Mouse (Mus musculus) Muller cell, postnatal 12 days (primary cell): ENCODE data around the gene Nbr1.

Experiments used
- DNase-seq: peaks from one replicate; pipeline ENCODE4 v3.0.0-alpha.2; 2015; ENCODE audit errors: inconsistent ontology term

Gene Nbr1

GRCm38 (mm10) chr11:101551751-101552475 lies at the start of gene Nbr1, which contains the start of gene Brca1:
Gene Nbr1 (plus strand): TSS chr11:101552149.
Gene Brca1 (minus strand): TSS chr11:101551955.
- peak; percentile 100 for DNase-seq

- peak; percentile 85 for DNase-seq
Observed at GRCm38 (mm10) chr11:101506269-101506780, 45.6 kb upstream of the Nbr1 start.

DNA sequence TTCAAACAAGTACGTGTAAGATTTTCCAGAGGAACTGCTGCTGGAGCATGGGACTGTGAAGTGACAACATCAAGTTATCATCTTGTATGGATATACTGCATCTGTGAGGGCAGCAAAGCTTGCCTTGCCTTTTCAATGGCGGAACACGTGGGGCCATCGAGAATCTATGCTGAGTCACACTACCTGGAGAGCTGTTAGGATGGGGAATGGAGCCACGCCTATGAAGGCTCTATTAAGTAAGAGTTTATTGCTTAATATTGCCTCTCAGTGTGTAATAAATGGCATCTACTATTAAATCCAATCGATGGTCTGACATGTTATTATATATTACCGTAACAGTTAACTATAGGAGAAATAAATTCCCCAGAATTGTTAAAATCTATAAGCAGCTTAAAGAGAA lies 44.9 kb upstream of the Nbr1 start:
- no peak for DNase-seq

DNA sequence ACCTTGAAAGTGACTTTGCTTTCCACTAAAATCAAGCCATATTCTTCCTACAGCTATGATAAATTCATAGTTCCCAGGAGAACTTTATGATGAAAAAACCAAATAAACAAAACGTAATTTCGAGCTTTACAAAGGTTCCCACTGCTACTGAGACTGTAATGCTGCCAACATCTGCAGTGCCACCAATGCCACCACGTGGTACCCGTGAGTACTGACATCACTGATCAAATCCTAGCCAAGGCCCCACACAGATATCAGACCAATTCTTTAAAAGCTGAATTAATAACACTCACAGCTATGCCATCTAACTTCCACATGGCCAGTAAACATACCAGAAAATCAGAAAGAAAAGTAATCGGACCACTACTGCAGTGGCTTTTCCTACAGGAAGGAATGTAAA lies 33.0 kb upstream of the Nbr1 start:
- no peak for DNase-seq

DNA sequence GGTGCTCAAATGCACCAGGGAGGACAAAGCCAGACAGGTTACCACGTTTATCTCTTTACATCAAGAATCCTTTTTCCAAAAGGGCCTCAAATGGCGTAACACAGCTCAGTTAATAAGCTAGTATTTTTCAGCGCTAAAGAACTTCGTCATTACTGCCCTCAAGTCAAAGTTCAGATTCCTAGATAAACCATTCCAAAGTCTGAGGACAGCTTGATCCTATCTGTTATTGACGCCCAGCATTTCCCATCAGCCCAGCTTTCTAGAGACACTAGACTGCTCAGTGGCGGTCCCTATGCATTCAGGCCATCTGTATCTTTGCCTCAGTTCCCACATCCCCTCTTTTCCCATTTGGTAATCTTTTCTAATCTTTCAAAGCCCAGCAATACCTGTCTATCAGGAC lies 32.6 kb upstream of the Nbr1 start:
- no peak for DNase-seq

GRCm38 (mm10) chr11:101524446-101524845 lies 27.5 kb upstream of the Nbr1 start:
- DNase-seq = no peak

- no peak for DNase-seq
Observed at GRCm38 (mm10) chr11:101525056-101525455, 26.9 kb upstream of the Nbr1 start.

- DNase-seq = peak; percentile 30
Observed at GRCm38 (mm10) chr11:101525936-101526595, 25.9 kb upstream of the Nbr1 start.

GRCm38 (mm10) chr11:101526686-101527085 lies 25.3 kb upstream of the Nbr1 start:
- DNase-seq = no peak

GRCm38 (mm10) chr11:101543533-101543932 lies 8.4 kb upstream of the Nbr1 start:
- DNase-seq = no peak

GRCm38 (mm10) chr11:101544132-101544531 lies 7.8 kb upstream of the Nbr1 start:
- DNase-seq = no peak

DNA sequence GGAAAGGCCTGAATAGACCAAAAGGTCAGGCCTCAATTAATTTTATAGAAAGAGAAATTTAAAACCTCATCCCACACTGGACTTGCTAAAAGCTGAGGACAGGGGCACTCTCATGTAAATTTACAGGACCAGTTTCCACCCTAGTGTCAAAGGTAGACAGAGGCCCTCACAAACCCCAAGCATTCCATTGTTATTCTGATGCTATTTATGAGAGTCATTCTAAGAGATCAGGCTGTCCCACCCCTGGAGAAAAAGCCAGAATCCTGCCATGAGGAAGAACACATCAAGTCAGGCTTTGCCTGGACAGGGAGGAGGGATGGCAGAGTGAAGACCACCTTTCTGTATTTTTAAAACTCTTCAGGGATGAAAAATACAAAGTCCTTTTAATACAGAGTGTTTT lies 3.4 kb upstream of the Nbr1 start:
- no peak for DNase-seq

- DNase-seq = peak; percentile 100
Observed at GRCm38 (mm10) chr11:101552476-101553300, 739 bp downstream of the Nbr1 start.

- peak; percentile 27 for DNase-seq
Observed at GRCm38 (mm10) chr11:101553354-101553930, 1.5 kb downstream of the Nbr1 start.

DNA sequence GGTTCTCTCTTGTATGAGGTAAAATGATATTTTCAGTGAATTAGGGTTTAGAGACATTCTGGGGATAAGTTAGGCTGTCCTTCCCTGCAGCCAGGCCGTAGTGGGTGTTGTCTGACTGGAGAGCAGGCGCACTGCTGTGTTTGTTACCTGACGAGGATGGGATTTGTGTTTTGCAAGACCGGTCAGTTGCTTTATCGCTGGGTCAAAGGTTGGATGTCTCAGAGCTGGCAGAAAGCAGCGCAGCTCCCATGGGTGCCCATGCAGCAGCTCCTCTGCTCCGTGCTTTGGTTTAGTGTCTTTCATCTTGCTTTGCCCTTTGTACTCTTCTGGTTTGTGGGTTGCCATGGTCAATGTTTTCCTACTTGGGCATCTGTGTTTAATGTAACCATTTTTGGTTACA lies 4.6 kb downstream of the Nbr1 start:
- no peak for DNase-seq

DNA sequence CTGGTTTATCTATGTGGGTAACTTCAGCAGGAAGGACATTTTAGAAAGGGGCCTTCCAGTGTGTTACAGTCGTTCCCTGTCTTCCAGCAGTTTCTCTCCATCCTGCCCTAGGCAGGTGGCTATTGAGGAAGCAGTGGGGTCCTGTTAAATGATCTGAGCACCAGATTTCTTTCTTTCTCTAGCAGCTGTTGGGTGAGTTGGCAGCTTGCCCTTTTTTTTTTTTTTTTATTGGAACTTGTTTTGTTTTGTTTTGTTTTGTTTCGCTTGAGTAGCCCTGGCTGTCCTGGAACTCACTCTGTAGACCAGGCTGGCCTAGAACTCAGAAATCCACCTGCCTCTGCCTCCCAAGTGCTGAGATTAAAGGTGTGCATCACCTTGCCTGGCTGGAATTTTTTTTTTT lies 5.0 kb downstream of the Nbr1 start:
- DNase-seq = no peak

DNA sequence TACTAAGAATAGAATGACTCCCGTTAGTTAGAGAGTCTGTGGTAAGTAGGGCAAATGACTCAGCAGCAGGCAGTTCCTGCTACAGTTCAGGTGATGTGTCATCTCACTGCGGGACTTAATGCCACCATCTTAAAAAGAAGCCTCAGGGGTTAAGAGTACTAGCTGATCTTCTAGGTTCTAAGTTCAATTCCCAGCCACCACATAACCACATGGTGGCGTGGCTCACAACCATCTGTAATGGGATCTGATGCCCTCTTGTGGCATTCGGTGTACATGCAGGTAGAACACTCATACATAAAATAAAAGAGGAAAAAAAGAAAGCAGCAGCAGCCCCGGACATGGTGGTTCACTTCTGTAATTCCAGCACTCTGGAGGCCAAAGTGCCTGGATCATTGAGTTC lies 10.4 kb downstream of the Nbr1 start:
- peak; percentile 34 for DNase-seq

DNA sequence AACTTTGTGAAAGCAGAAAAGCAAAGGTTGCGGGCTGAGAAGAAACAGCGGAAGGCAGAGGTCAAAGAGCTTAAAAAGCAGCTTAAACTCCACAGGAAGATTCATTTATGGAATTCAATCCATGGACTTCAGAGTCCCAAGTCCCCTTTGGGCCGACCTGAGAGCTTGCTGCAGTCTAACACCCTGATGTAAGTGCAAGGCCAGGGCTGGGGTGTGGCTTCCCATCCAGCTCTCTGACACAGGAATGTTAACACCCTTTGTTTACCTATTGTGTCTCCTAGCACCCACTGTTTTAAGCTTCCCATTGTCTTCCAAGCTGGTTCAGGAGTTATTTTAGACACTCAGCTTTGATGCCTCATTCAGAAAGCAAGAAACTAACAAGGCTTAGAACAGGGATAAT lies 16.5 kb downstream of the Nbr1 start:
- no peak for DNase-seq

GRCm38 (mm10) chr11:101576116-101576515 lies 24.2 kb downstream of the Nbr1 start:
- DNase-seq = no peak

DNA sequence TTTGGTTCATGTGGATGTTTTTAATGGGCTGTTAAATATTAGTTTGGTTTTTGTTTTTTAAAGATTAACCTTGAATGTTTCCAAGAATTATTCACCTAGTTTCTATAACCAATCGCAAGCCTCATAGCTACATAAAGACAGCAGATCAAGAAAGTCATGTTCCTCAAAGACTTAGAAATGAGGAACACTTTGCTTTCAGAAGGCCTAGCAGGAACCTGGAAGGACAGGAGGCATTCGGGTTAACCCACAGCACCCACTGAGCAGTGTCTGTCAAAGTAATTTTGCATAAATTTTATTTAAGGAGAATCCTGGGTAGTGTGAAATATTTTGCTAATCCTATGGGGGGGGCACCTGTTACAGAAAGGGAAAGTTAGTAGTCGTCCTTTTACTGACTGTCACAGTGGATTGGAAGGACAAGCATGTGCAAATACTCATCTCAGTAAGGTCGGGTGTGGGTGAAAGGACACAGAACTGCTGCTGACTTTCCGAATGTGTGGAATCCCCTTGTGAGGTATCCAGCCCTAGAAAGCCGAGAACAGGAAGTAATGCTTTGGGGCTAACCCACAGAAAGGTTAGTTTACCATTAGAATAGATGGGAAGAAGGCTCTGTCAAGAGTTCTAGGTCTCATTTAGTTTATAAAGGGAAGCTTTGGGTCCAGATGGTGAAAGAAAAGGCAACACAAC lies 29.3 kb downstream of the Nbr1 start:
- no peak for DNase-seq
